Mouse (Mus musculus): ENCODE results near the gene Map3k14. TPM values are rescaled to one million over a fixed set of nuclear protein-coding genes. Genes with fewer than 3 reads are reported as not detected.

Gene Map3k14
- total and polyA plus RNA-seq, 3 experiments = 0.39 to 0.99 TPM; not detected in 1

DNA sequence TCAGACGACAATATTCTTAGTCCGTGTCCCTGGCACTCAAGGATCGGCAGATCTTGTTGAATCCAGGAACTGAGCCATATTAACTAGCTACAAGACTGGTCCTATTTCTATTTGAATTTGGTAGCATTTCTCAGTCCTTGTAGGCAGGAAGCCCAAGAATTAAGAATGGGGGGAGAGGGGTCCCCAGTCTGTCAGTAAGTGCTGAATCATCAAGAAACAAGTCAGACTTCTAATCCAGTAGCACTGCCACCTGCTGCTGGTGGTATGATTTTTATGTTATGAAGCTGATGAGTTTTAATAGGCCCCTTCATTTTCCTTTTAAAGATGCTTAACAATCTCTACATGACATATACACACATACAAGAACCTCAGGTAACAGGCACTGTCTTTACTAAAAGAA, 16.9 kb downstream of the Map3k14 start:
- Histone ChIP-seq H3K4me1 (ENCODE audit: control insufficient read depth in 1 of 2, insufficient read depth in 2 of 2, low read length in 2 of 2) (peaks cover 2 to 26% of the 10 kb centered on the region in 2 experiments; a peak in 3 of 4 replicates), H3K4me3 (ENCODE audit: control insufficient read depth in 1 of 2, insufficient read depth in 1 of 2, low read depth in 2 of 2, low read length in 2 of 2) (no peak overlapping the region), H3K9me3 (replicated peaks; ENCODE audit: insufficient read depth, low read length) (no peaks in the 10 kb centered on the region), H3K79me2 (ENCODE audit: control insufficient read depth, insufficient read depth, low read length, poor library complexity) (no peaks in the 10 kb centered on the region), H3K27ac (ENCODE audit: control insufficient read depth, low read depth, low read length) (no peak overlapping the region), H3K9ac (ENCODE audit: control insufficient read depth, low read depth, low read length, poor library complexity, severe bottlenecking) (no peak overlapping the region), H3K36me3 (ENCODE audit: control insufficient read depth in 1 of 2, insufficient read depth in 2 of 2, low read length in 2 of 2) (peaks cover 0 to 17% of the 10 kb centered on the region in 2 experiments; a peak in 2 of 4 replicates), H3K27me3 (ENCODE audit: control insufficient read depth in 1 of 2, insufficient read depth in 2 of 2, low read length in 2 of 2) (no peaks in the 10 kb centered on the region)
- TF ChIP-seq NRF1 (IDR thresholded peaks at IDR 0.05; ENCODE audit: insufficient read depth, low read depth, low read length, poor library complexity, severe bottlenecking) (no peak), TBP (IDR thresholded peaks at IDR 0.05; ENCODE audit: low read depth, low read length) (no peak), ZMIZ1 (IDR thresholded peaks at IDR 0.05; ENCODE audit: low read depth, low read length) (no peak), POLR2A (IDR thresholded peaks at IDR 0.05; ENCODE audit: control insufficient read depth in 1 of 2, insufficient read depth in 1 of 2, low read depth in 1 of 2, low read length in 2 of 2, poor library complexity in 1 of 2) (no peak), USF1 (IDR thresholded peaks at IDR 0.05; ENCODE audit: low read depth, low read length) (no peak), MAFK (IDR thresholded peaks at IDR 0.05; ENCODE audit: borderline replicate concordance, low read depth, low read length) (0 out of 2 replicates have a peak, but pooled peaks have one; percentile 20), GATA1 (IDR thresholded peaks at IDR 0.05; ENCODE audit: low read depth, low read length) (no peak), USF2 (IDR thresholded peaks at IDR 0.05; ENCODE audit: borderline replicate concordance in 1 of 2, insufficient read depth in 1 of 2, low read depth in 1 of 2, low read length in 2 of 2) (no peak)
- DNase-seq (ENCODE audit: low read depth, low spot score) = no peak

DNA sequence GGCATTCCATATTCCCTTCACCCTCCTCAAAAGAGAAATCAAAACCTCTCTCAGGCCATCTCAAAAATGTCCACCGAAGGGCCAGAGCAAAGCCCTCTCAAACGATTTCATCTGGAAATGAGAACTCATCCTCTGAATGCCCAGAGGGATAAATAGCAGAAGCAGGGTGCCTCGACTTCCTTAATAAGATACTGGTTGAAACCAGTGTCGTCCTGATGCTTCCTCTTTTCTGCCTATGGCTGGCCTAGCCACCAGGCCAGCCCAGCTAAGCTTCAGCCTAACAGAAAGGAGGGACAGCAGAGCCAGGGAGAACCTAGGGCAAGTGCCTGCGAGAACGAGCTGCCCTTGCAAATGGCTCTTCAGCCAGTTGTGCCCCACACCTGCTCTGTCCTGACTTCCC, 17.8 kb downstream of the Map3k14 start:
- H3K4me1 ChIP-seq (ENCODE audit: control insufficient read depth in 1 of 2, insufficient read depth in 2 of 2, low read length in 2 of 2) = peaks cover 2 to 26% of the 10 kb centered on the region in 2 experiments; a peak in 3 of 4 replicates
- no peak overlapping the region for H3K4me3 ChIP-seq (ENCODE audit: control insufficient read depth in 1 of 2, insufficient read depth in 1 of 2, low read depth in 2 of 2, low read length in 2 of 2)
- 0 out of 2 replicates have a peak overlapping the region, but pooled peaks have one; percentile 8 for H3K27ac ChIP-seq (ENCODE audit: control insufficient read depth, low read depth, low read length)

GRCm38 (mm10) chr11:103248837-103249236, 18.4 kb downstream of the Map3k14 start:
- peaks cover 2 to 26% of the 10 kb centered on the region in 2 experiments; a peak in 3 of 4 replicates for H3K4me1 ChIP-seq (ENCODE audit: control insufficient read depth in 1 of 2, insufficient read depth in 2 of 2, low read length in 2 of 2)

More for the DNA sequence above, 17.8 kb downstream of the Map3k14 start:
- peaks cover 0 to 17% of the 10 kb centered on the region in 2 experiments; a peak in 2 of 4 replicates for H3K36me3 ChIP-seq (ENCODE audit: control insufficient read depth in 1 of 2, insufficient read depth in 2 of 2, low read length in 2 of 2)
- no peaks in the 10 kb centered on the region for H3K27me3 ChIP-seq (ENCODE audit: control insufficient read depth in 1 of 2, insufficient read depth in 2 of 2, low read length in 2 of 2)
- TF ChIP-seq CTCF (IDR thresholded peaks at IDR 0.05 in 2 of 3, conservative IDR thresholded peaks at IDR 0.05 in 1 of 3; ENCODE audit: control insufficient read depth in 1 of 3, insufficient read depth in 1 of 3, low read depth in 2 of 3, low read length in 3 of 3, poor library complexity in 1 of 3, severe bottlenecking in 1 of 3) = no peak
- peak; percentile 67; the same call in 1 of the 2 replicates for TF ChIP-seq ELF1 (IDR thresholded peaks at IDR 0.05; ENCODE audit: low read depth, low read length)
- no peak for TF ChIP-seq POLR2A (IDR thresholded peaks at IDR 0.05; ENCODE audit: control insufficient read depth in 1 of 2, insufficient read depth in 1 of 2, low read depth in 1 of 2, low read length in 2 of 2, poor library complexity in 1 of 2)
- no peak for TF ChIP-seq CHD1 (IDR thresholded peaks at IDR 0.05; ENCODE audit: low read depth, low read length)
- TF ChIP-seq ZNF384 (IDR thresholded peaks at IDR 0.05; ENCODE audit: low read depth, low read length) = no peak
- TF ChIP-seq KAT2A (conservative IDR thresholded peaks at IDR 0.05; ENCODE audit: low read depth, low read length) = no peak
- TF ChIP-seq HCFC1 (IDR thresholded peaks at IDR 0.05; ENCODE audit: low read depth, low read length) = no peak
- peak in 1 of 2 experiments; percentile 63; a peak in 3 of 4 replicates for TF ChIP-seq EP300 (IDR thresholded peaks at IDR 0.05; ENCODE audit: low read depth in 1 of 2, low read length in 2 of 2)
- no peak for TF ChIP-seq RCOR1 (IDR thresholded peaks at IDR 0.05; ENCODE audit: low read depth, low read length)
- peak; percentile 89 for DNase-seq (ENCODE audit: low read depth, low spot score)
- no peaks in the 10 kb centered on the region for H3K9me3 ChIP-seq (replicated peaks; ENCODE audit: insufficient read depth, low read length)
- H3K79me2 ChIP-seq (ENCODE audit: control insufficient read depth, insufficient read depth, low read length, poor library complexity) = no peaks in the 10 kb centered on the region
- H3K9ac ChIP-seq (ENCODE audit: control insufficient read depth, low read depth, low read length, poor library complexity, severe bottlenecking) = peak overlapping the region; percentile 7; the same call in 1 of the 2 replicates

More at GRCm38 (mm10) chr11:103248837-103249236, 18.4 kb downstream of the Map3k14 start:
- peak; percentile 51 for DNase-seq (ENCODE audit: low read depth, low spot score)
- no peak overlapping the region for H3K27ac ChIP-seq (ENCODE audit: control insufficient read depth, low read depth, low read length)
- H3K9ac ChIP-seq (ENCODE audit: control insufficient read depth, low read depth, low read length, poor library complexity, severe bottlenecking) = peak overlapping the region; percentile 7; the same call in 1 of the 2 replicates
- no peaks in the 10 kb centered on the region for H3K79me2 ChIP-seq (ENCODE audit: control insufficient read depth, insufficient read depth, low read length, poor library complexity)
- no peaks in the 10 kb centered on the region for H3K9me3 ChIP-seq (replicated peaks; ENCODE audit: insufficient read depth, low read length)
- peaks cover 0 to 17% of the 10 kb centered on the region in 2 experiments; a peak in 2 of 4 replicates for H3K36me3 ChIP-seq (ENCODE audit: control insufficient read depth in 1 of 2, insufficient read depth in 2 of 2, low read length in 2 of 2)
- TF ChIP-seq NRF1 (IDR thresholded peaks at IDR 0.05; ENCODE audit: insufficient read depth, low read depth, low read length, poor library complexity, severe bottlenecking) (no peak), HCFC1 (IDR thresholded peaks at IDR 0.05; ENCODE audit: low read depth, low read length) (no peak), MAFK (IDR thresholded peaks at IDR 0.05; ENCODE audit: borderline replicate concordance, low read depth, low read length) (no peak), RAD21 (IDR thresholded peaks at IDR 0.05; ENCODE audit: low read depth, low read length) (no peak), GATA1 (IDR thresholded peaks at IDR 0.05; ENCODE audit: low read depth, low read length) (no peak), MAZ (IDR thresholded peaks at IDR 0.05; ENCODE audit: low read depth, low read length) (no peak), ETS1 (IDR thresholded peaks at IDR 0.05; ENCODE audit: low read depth, low read length) (no peak), BHLHE40 (IDR thresholded peaks at IDR 0.05; ENCODE audit: borderline replicate concordance, low read depth, low read length) (no peak), UBTF (IDR thresholded peaks at IDR 0.05; ENCODE audit: borderline replicate concordance, insufficient read depth, low read depth, low read length) (no peak), POLR2A (IDR thresholded peaks at IDR 0.05; ENCODE audit: control insufficient read depth in 1 of 2, insufficient read depth in 1 of 2, low read depth in 1 of 2, low read length in 2 of 2, poor library complexity in 1 of 2) (no peak), ZMIZ1 (IDR thresholded peaks at IDR 0.05; ENCODE audit: low read depth, low read length) (no peak), RCOR1 (IDR thresholded peaks at IDR 0.05; ENCODE audit: low read depth, low read length) (no peak), USF1 (IDR thresholded peaks at IDR 0.05; ENCODE audit: low read depth, low read length) (no peak), SMC3 (IDR thresholded peaks at IDR 0.05; ENCODE audit: low read depth, low read length) (no peak)
- no peaks in the 10 kb centered on the region for H3K27me3 ChIP-seq (ENCODE audit: control insufficient read depth in 1 of 2, insufficient read depth in 2 of 2, low read length in 2 of 2)
- no peak overlapping the region for H3K4me3 ChIP-seq (ENCODE audit: control insufficient read depth in 1 of 2, insufficient read depth in 1 of 2, low read depth in 2 of 2, low read length in 2 of 2)

Measured in MEL (cell line).